Mouse (Mus musculus) kidney, adult 2 months (tissue): ENCODE results near the gene Hsd3b7. TPM values are rescaled to one million over a fixed set of nuclear protein-coding genes. Genes with fewer than 3 reads are reported as not detected.

Source experiments
- DNase-seq: peaks from one replicate; pipeline ENCODE4 v3.0.0; 2021
- H3K27ac ChIP-seq: fragments of 200-500 bp; 2 replicates; pipeline ENCODE4 v1.5.1; 2012; ENCODE audit warnings: low read depth, low read length, control low read depth, inconsistent platforms; ENCODE audit not compliant: insufficient read depth
- H3K27me3 ChIP-seq: fragments of 200-500 bp; replicated peaks from 2 replicates; pipeline ENCODE4 v1.6.1; 2012; ENCODE audit warnings: mild to moderate bottlenecking, moderate library complexity, low read length, inconsistent platforms; ENCODE audit not compliant: control insufficient read depth, insufficient read depth
- H3K36me3 ChIP-seq: fragments of 200-500 bp; 2 replicates; pipeline ENCODE4 v1.6.1; 2012; ENCODE audit warnings: mild to moderate bottlenecking, moderate library complexity, low read length, inconsistent platforms; ENCODE audit not compliant: control insufficient read depth, insufficient read depth
- H3K4me1 ChIP-seq: fragments of 200-500 bp; 2 replicates; pipeline ENCODE4 v1.6.1; 2011; ENCODE audit warnings: low read length; ENCODE audit not compliant: control insufficient read depth, insufficient read depth
- H3K4me3 ChIP-seq: fragments of 200-500 bp; 2 replicates; pipeline ENCODE4 v1.5.1; 2011; ENCODE audit warnings: mild to moderate bottlenecking, low read depth, low read length, control low read depth; ENCODE audit not compliant: insufficient read depth
- CTCF ChIP-seq: fragments of 200-500 bp; conservative IDR thresholded peaks from 2 replicates; pipeline ENCODE4 v1.5.1; 2011; ENCODE audit warnings: low read depth, mild to moderate bottlenecking, control low read depth, low read length, moderate library complexity, mixed read lengths; ENCODE audit not compliant: insufficient read depth, insufficient read length
- POLR2A ChIP-seq: fragments of 200-500 bp; IDR thresholded peaks from one replicate; pipeline ENCODE4 v1.6.1; 2011; ENCODE audit warnings: low read depth, low read length, control low read depth
- WGBS: fragments of 180-500 bp; shearing (Covaris S2); methylation state at CpG from one replicate; pipeline ENCODE4 v1.1.7; 2018; 5-methylcytosine and 5-hydroxymethylcytosine counted together
- polyA plus RNA-seq: library from polyadenylated mRNA; depleted of rRNA; stranded (reverse); fragments of >200 nt; gene quantifications from 2 replicates; pipeline ENCODE4 v1.2.3, GENCODE M21; 2012

Hsd3b7 gene
- polyA plus RNA-seq, 1 experiment, result 45.0 TPM

DNA sequence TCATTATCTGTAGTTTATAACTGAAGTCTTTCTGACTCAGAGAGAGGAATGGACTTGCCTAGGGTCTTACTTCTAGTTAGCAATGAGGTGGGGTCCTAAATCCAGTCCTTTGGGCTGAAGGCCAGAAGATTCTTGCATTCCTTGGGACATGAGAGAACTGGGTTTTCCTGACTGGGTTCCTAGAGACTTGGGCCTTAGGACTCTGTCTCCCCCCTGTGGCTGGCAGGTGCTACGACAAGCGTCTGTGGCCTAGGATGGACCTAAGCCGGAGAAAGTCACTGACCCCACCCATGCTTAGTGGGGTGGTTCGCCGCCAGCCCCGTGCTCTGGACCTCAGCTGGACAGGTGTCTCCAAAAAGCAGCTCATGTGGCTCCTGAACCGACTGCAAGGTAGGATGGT lies 39.4 kb upstream of the Hsd3b7 start:
- WGBS, result 11% methylated on average over 7 of the region's 7 CpGs
- Histone ChIP-seq H3K27me3 (no peaks in the 10 kb centered on the region), H3K4me1 (0 out of 2 replicates have a peak, but pooled peaks cover 3% of the 10 kb centered on the region), H3K27ac (no peak overlapping the region), H3K4me3 (no peak overlapping the region), H3K36me3 (no peaks in the 10 kb centered on the region)
- peak; percentile 74 for DNase-seq
- peak; percentile 88 for TF ChIP-seq CTCF
- no peak for TF ChIP-seq POLR2A

DNA sequence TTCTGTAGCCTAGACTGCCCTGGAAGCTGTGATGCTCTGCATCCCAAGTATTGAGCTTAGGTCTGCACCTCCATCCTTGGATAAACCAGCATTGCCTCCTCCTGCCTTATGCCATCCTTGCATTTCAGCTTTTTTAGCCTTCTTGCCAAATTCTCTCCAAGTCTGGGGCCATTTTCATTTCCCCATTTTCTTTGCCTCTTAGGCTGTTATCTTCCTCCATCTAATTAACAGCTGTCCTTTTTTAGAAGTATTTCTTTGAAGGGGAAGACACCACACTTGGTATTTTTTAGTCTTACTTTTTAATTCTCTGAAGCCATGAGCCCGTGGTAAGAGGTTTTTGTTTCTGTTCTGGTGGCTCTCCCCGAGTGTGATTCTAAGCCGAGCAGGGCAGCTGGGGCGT lies 36.8 kb upstream of the Hsd3b7 start:
- H3K4me1 ChIP-seq, result 0 out of 2 replicates have a peak, but pooled peaks cover 3% of the 10 kb centered on the region
- no peak for DNase-seq
- H3K36me3 ChIP-seq, result no peaks in the 10 kb centered on the region
- 87% methylated on average over 4 of the region's 4 CpGs for WGBS
- TF ChIP-seq CTCF (no peak), POLR2A (no peak)
- H3K27me3 ChIP-seq, result no peaks in the 10 kb centered on the region
- no peak overlapping the region for H3K4me3 ChIP-seq
- no peak overlapping the region for H3K27ac ChIP-seq

DNA sequence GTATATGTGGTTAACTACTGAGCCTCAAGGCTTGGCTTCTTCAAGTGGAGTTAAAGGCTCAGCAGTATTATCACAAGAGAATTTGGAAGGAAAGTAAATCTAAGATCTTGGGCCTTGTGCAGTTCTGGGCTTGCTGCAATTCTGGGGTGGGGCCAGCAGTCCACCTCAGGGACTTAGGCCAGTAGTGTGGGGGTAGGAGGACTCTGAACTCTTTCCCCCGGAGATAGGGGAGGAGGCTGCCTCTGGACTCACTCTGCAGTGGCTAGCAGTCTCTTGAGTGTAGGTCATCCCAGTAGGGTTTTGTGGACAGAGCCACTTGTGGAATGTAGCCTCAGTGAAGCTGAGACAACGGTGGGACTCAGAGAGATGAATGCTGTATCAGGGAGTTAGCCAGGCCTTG lies 34.6 kb upstream of the Hsd3b7 start:
- Histone ChIP-seq H3K4me3 (no peak overlapping the region), H3K27ac (no peak overlapping the region), H3K27me3 (no peaks in the 10 kb centered on the region), H3K36me3 (no peaks in the 10 kb centered on the region), H3K4me1 (peaks cover 5% of the 10 kb centered on the region; the same call in 1 of the 2 replicates)
- no peak for TF ChIP-seq POLR2A
- no peak for TF ChIP-seq CTCF
- peak; percentile 48 for DNase-seq
- WGBS, result 54% methylated on average over 2 of the region's 2 CpGs

DNA sequence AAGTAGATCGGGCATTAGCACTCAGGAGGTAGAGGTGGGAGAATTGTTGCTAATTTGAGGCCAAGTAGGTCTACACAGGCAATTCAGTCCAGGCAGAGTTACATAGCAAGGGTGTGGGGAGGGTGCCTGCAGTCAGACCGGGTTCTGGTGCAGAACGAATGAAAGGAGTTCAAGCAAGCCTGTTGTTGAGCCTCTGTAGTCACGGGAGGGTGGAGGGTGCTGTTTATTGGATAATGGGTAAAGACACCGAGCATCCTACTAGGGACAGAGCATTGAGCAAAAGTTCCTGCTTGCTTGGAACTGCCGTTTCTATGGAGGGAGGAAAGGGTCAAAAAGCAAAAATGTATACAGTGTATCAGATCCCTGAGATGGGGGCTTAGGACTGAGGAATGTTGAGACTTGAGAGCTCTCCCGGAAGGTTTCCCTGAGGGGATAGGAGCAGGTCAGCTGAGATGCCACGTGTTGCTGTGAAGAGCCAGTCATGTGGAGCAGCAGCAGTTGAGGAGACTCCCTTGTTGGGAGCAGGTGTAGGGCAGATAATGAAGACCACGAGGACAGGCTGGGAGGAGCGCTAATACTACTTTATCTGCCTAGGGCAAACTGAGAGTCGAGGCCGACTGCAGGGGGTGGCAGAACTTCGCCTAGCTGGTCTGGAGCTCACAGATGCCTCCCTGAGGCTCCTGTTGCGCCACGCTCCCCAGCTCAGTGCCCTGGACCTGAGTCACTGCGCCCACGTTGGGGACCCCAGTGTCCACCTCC lies 33.4 kb upstream of the Hsd3b7 start:
- no peak for DNase-seq
- no peak for TF ChIP-seq CTCF
- TF ChIP-seq POLR2A, result no peak
- WGBS, result 74% methylated on average over 17 of the region's 17 CpGs
- peaks cover 6% of the 10 kb centered on the region; the same call in 1 of the 2 replicates for H3K4me1 ChIP-seq
- H3K36me3 ChIP-seq, result no peaks in the 10 kb centered on the region
- no peaks in the 10 kb centered on the region for H3K27me3 ChIP-seq
- no peak overlapping the region for H3K4me3 ChIP-seq
- no peak overlapping the region for H3K27ac ChIP-seq

DNA sequence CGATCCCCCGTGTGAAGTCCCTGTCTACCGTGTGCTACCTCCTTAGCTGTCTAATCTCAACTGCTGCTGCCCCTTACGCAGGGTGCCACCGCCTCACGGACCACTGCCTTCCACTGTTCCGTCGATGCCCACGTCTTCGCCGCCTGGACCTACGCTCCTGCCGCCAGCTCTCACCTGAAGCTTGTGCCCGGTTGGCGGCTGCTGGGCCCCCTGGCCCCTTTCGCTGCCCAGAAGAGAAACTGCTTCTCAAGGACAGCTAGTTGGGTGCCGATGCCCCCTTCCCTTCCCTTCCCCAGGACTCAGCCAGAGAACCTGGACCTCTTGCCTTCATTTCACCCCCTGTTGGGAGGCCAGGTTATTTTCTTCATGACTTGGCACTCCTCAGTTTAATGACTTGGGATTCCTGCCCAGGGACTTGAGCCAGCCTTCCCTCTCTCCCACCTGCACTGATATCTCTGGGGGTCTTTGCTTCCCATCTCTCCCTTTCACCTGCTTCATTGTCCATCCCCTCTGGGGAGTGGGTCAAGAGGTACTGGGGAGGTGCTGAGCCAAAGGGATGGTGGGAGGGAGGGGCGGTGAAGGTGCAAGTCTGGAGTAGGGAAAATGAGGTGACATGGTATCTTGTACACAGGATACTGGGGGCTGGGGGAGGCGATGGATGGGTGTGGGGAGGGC lies 32.6 kb upstream of the Hsd3b7 start:
- WGBS, result 93% methylated on average over 19 of the region's 19 CpGs
- no peak for DNase-seq
- TF ChIP-seq POLR2A (no peak), CTCF (no peak)
- Histone ChIP-seq H3K4me1 (peaks cover 6% of the 10 kb centered on the region; the same call in 1 of the 2 replicates), H3K27ac (no peak overlapping the region), H3K36me3 (no peaks in the 10 kb centered on the region), H3K4me3 (no peak overlapping the region), H3K27me3 (no peaks in the 10 kb centered on the region)

DNA sequence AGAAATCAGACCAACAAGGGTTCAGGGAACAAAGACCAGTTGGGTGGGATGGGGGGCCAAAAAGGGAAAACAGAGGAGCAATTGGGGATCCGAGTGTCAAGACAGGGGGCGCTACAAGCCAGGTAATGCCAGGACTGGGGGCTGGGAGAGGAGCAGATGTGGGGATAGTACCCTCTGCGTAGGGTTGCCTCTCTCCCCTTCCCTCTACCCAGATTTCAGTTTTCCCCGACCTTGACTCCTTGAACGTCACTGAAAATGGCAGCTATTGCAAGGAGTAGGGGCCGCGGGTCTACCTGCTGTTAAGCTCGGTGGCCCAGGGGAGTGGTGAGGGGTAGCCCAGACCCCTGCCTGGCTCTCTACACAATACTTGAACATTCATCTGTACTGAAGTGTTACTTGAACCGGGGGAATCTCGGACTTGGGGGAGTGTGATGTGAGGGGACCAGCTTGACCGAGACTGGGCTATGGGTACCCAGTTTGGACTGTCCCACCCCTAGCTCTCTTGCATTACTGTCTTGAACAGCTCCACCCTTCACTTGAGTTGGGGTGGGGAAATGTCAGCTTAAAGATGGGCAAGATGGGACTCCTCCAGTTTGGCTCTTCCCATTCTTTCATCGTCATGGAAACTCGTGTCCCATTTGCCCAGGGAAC lies 31.9 kb upstream of the Hsd3b7 start:
- Histone ChIP-seq H3K4me3 (no peak overlapping the region), H3K36me3 (no peaks in the 10 kb centered on the region), H3K27me3 (no peaks in the 10 kb centered on the region), H3K27ac (no peak overlapping the region), H3K4me1 (peaks cover 6% of the 10 kb centered on the region; the same call in 1 of the 2 replicates)
- peak; percentile 16 for DNase-seq
- TF ChIP-seq POLR2A (no peak), CTCF (peak; percentile 25; the same call in 1 of the 2 replicates)
- 63% methylated on average over 13 of the region's 13 CpGs for WGBS
